Mouse (Mus musculus) MEL (cell line): ENCODE measurements around the gene Armh1.

Experiments
- MAX ChIP-seq: IDR thresholded peaks from 2 replicates; pipeline ENCODE4 v1.6.1; 2011; ENCODE audit warnings: low read length, improper control_type of control experiment
- NRF1 ChIP-seq: IDR thresholded peaks from 2 replicates; pipeline ENCODE4 v1.6.1; 2014; ENCODE audit warnings: low read depth, mild to moderate bottlenecking, inconsistent platforms, low read length, improper control_type of control experiment, moderate library complexity; ENCODE audit not compliant: poor library complexity, insufficient read depth, severe bottlenecking
- POLR2A ChIP-seq, 2 experiments: IDR thresholded peaks; 2 replicates each; pipeline ENCODE4 v1.6.1; 2011 to 2012; ENCODE audit warnings: low read length in 2 of 2, mild to moderate bottlenecking in 2 of 2, control low read depth in 1 of 2, improper control_type of control experiment in 1 of 2, low read depth in 1 of 2, moderate library complexity in 1 of 2; ENCODE audit not compliant: control insufficient read depth in 1 of 2, insufficient read depth in 1 of 2, poor library complexity in 1 of 2
- POLR2AphosphoS2 ChIP-seq: IDR thresholded peaks from 2 replicates; pipeline ENCODE4 v1.6.1; 2011; ENCODE audit warnings: low read length, improper control_type of control experiment

DNA sequence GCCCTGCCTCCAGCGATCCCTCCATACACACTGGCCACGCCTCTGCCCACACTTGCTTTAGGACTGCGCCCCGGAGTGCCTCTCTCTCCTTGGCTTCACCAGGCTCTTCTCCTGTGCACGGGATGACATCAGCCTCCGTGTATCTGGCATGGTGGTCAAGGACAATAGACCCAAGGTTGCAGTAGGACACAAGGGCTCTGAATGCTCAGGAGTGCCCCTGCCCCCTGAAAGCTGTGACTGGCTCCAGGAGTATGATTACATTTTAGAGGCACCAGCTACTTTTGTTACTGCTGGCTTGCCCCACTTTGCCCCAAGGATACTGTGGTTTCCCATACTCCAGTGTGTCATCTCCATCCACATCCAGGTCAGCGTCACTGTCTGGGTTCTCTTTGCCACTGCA lies 25.8 kb upstream of the Armh1 start:
- no peak for TF ChIP-seq NRF1
- no peak for TF ChIP-seq POLR2AphosphoS2
- no peak for TF ChIP-seq POLR2A (IDR thresholded peaks at IDR 0.05; ENCODE audit: control insufficient read depth in 1 of 2, insufficient read depth in 1 of 2, low read depth in 1 of 2, low read length in 2 of 2, poor library complexity in 1 of 2)
- TF ChIP-seq MAX, result no peak
